Mouse (Mus musculus) neural tube, embryonic 15.5 days (tissue): ENCODE measurements around the gene Uqcr11. TPM values are rescaled to one million over a fixed set of nuclear protein-coding genes. Genes with fewer than 3 reads are reported as not detected.
A peak's percentile ranks its signal among the peaks of the same experiment; 100 is the strongest.

Source experiments
- ATAC-seq: fragments of 200-750 bp; cut with Nextera tagmentation; 2 replicates; pipeline ENCODE4 v1.8.0; 2017; ENCODE audit warnings: mild to moderate bottlenecking, moderate TSS enrichment, moderate library complexity; ENCODE audit not compliant: low FRiP score
- H3K27ac ChIP-seq: fragments of 300-500 bp; sonication (generic); replicated peaks from 2 replicates; pipeline ENCODE4 v1.5.1; 2015; ENCODE audit warnings: mild to moderate bottlenecking, inconsistent platforms
- H3K27me3 ChIP-seq: fragments of 300-500 bp; sonication (generic); replicated peaks from 2 replicates; pipeline ENCODE4 v1.6.1; 2015; ENCODE audit warnings: inconsistent platforms
- H3K36me3 ChIP-seq: fragments of 300-500 bp; sonication (generic); 2 replicates; pipeline ENCODE4 v1.6.1; 2015; ENCODE audit warnings: inconsistent platforms
- H3K4me1 ChIP-seq: fragments of 300-500 bp; sonication (generic); 2 replicates; pipeline ENCODE4 v1.6.1; 2015; ENCODE audit warnings: inconsistent platforms
- H3K4me2 ChIP-seq: fragments of 300-500 bp; sonication (generic); 2 replicates; pipeline ENCODE4 v1.6.1; 2015; ENCODE audit warnings: inconsistent platforms, mild to moderate bottlenecking, moderate library complexity
- H3K4me3 ChIP-seq: fragments of 300-500 bp; sonication (generic); replicated peaks from 2 replicates; pipeline ENCODE4 v1.5.1; 2015; ENCODE audit warnings: mild to moderate bottlenecking, inconsistent platforms
- H3K9ac ChIP-seq: fragments of 300-500 bp; sonication (generic); replicated peaks from 2 replicates; pipeline ENCODE4 v1.6.1; 2015; ENCODE audit warnings: mild to moderate bottlenecking, inconsistent platforms
- H3K9me3 ChIP-seq: fragments of 300-500 bp; sonication (generic); replicated peaks from 2 replicates; pipeline ENCODE4 v1.6.1; 2016; ENCODE audit warnings: inconsistent platforms
- WGBS: fragments of 180-500 bp; shearing (Covaris S2); methylation state at CpG from one replicate; pipeline ENCODE4 v1.1.7; 2015; ENCODE audit warnings: mixed read lengths; 5-methylcytosine and 5-hydroxymethylcytosine counted together
- microRNA-seq: library from miRNA; unstranded; fragments of <30 nt; microRNA quantifications from one replicate; pipeline ENCODE4, GENCODE M21; 2017
- polyA plus RNA-seq: library from polyadenylated mRNA; unstranded; fragments of >200 nt; fragmentation: Nextera tagmentation; extraction: Ambion mirVana; gene quantifications from 2 replicates; pipeline ENCODE4 v1.2.1, GENCODE M21; 2015

Gene Uqcr11
- polyA plus RNA-seq, 1 experiment from 2014 or later = 790 TPM

DNA sequence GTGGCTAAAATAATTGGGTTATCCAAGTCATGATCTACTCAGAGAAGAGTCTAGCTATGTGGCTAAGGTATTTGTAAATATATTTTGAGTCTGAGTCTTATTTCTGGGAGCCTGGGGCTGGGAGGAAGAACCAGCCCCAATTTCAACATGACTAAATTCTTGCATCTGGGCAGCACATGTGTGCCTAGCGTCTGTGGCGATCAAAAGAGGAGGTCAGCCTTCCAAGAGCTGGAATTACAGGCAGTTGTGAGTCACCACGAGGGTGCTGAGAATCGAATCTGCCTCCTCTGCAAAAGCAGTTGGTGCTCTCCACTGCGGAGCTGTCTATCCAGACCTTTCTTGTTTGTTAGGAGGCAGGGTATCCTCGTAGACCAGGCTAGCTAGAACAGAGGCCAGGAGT lies 40.9 kb downstream of the Uqcr11 start:
- H3K27ac ChIP-seq = no peak overlapping the region
- no peaks in the 10 kb centered on the region for H3K36me3 ChIP-seq
- H3K4me3 ChIP-seq = no peak overlapping the region
- no peak overlapping the region for H3K9ac ChIP-seq
- H3K27me3 ChIP-seq = peaks cover 14% of the 10 kb centered on the region; the same call in 1 of the 2 replicates
- no peaks in the 10 kb centered on the region for H3K4me1 ChIP-seq
- no peak overlapping the region for H3K4me2 ChIP-seq
- no peaks in the 10 kb centered on the region for H3K9me3 ChIP-seq
- no peak for ATAC-seq
- WGBS = 72% methylated on average over 6 of the region's 6 CpGs

DNA sequence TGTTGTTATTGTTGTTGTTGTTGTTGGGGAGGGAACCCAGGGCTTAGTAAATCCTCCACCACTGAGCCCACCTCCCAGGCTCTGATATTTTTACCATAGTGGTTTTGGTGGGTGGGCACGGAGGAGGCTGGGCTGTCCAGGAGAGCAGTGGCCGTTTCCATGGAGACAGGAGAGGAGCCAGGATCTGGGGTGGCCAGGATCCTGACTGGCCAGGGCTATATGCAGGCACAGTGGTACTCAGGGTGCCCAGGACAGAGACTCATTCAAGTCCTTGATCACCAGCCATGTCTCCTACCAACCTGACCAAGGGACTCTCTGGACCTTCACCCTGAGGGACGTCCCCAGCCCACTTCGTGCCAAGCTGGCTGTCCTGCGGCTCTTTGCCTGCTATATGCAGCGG lies 42.9 kb downstream of the Uqcr11 start:
- ATAC-seq = 0 out of 2 replicates have a peak, but pooled peaks have one; percentile 45
- no peak overlapping the region for H3K4me2 ChIP-seq
- no peaks in the 10 kb centered on the region for H3K36me3 ChIP-seq
- H3K4me3 ChIP-seq = no peak overlapping the region
- no peaks in the 10 kb centered on the region for H3K4me1 ChIP-seq
- no peaks in the 10 kb centered on the region for H3K9me3 ChIP-seq
- no peak overlapping the region for H3K27ac ChIP-seq
- H3K27me3 ChIP-seq = peaks cover 32% of the 10 kb centered on the region
- WGBS = 37% methylated on average over 6 of the region's 6 CpGs
- no peak overlapping the region for H3K9ac ChIP-seq

DNA sequence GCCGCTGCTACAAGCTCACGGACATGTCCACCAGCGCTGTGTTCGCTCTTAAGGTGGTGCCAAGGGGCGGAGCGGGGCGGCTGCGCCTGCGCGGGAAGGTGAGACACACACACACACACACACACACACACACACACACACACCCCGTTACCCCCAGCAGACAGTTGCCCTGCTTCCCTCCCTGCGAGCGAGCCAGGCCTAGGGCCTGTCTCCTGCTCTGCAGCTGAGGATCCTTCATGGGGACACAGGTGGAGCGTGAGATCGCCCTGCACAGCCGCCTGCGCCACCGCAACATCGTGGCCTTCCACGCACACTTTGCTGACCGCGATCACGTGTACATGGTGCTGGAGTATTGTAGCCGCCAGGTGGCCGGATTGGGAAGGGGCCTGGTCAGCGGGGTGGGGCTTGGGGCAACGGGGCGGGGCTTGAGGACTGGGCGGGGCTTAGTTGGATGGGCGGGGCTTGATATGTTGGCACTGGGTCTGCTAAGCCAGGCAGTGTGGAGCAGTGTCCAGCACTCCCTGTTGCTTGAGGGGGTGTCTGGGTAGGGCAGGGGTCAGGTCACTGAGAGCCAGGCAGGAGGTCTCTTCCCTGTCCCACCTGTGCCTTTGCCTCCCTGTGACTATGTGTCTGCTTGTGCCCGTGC lies 48.5 kb downstream of the Uqcr11 start:
- H3K4me3 ChIP-seq = peak overlapping the region; percentile 36
- H3K27me3 ChIP-seq = peaks cover 72% of the 10 kb centered on the region
- no peaks in the 10 kb centered on the region for H3K36me3 ChIP-seq
- H3K27ac ChIP-seq = no peak overlapping the region
- H3K4me1 ChIP-seq = peaks cover 27% of the 10 kb centered on the region
- 0 out of 2 replicates have a peak overlapping the region, but pooled peaks have one; percentile 15 for H3K9ac ChIP-seq
- 6% methylated on average over 31 of the region's 31 CpGs for WGBS
- H3K4me2 ChIP-seq = peak overlapping the region; percentile 77
- peak; percentile 69 for ATAC-seq
- H3K9me3 ChIP-seq = no peaks in the 10 kb centered on the region

DNA sequence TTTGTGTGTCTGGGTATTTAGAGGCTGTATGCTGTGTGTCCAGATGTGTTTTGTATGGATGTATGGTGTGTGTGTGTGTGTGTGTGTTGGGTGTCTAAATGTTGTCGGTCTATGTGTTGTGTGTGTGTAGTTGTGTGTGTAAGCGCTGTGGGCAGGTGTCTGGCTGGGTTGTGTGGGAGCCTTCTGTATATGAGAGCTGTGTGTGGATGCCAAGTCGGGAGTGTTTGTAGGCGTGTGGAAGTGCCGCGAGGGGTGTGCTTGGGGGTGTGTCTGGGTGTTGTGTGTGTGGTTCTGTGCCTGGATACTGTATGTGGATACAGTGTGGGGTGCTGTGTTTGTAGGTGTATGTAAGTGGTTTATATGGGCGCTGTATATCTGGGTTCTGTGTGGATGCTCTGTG lies 49.3 kb downstream of the Uqcr11 start:
- no peaks in the 10 kb centered on the region for H3K36me3 ChIP-seq
- H3K27me3 ChIP-seq = peaks cover 80% of the 10 kb centered on the region
- peak; percentile 19 for ATAC-seq
- no peak overlapping the region for H3K27ac ChIP-seq
- peak overlapping the region; percentile 77 for H3K4me2 ChIP-seq
- peaks cover 27% of the 10 kb centered on the region for H3K4me1 ChIP-seq
- H3K9ac ChIP-seq = no peak overlapping the region
- 27% methylated on average over 7 of the region's 7 CpGs for WGBS
- H3K9me3 ChIP-seq = no peaks in the 10 kb centered on the region
- H3K4me3 ChIP-seq = peak overlapping the region; percentile 36

DNA sequence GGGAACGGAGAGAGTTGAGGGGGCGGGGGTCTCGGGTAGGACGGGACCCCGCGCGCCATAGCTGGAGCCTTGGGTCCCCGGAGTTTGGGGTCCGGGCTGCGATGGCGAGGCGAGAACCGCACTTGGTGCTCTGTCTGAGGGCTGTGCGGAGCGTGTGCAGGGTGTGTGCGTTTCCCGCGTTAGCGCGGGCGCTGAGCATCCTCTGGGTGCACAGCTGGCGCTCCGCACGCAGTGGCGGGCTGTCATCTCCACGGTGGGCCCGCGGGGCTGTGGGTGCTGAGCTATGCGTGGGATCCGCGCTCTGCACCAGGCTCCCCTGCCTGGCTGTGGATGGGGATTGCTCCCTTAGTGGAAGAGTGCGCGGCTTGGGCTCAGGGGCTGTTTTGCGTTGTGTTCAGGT lies 49.9 kb downstream of the Uqcr11 start:
- H3K4me2 ChIP-seq = peak overlapping the region; percentile 77
- H3K27me3 ChIP-seq = peaks cover 86% of the 10 kb centered on the region
- H3K36me3 ChIP-seq = no peaks in the 10 kb centered on the region
- H3K4me3 ChIP-seq = peak overlapping the region; percentile 40
- ATAC-seq = peak; percentile 18; the same call in 1 of the 2 replicates
- H3K9ac ChIP-seq = peak overlapping the region; percentile 14
- H3K9me3 ChIP-seq = no peaks in the 10 kb centered on the region
- no peak overlapping the region for H3K27ac ChIP-seq
- peaks cover 27% of the 10 kb centered on the region for H3K4me1 ChIP-seq
- whole genome bisulfite sequencing = under 1% methylated on average over 34 of the region's 34 CpGs

DNA sequence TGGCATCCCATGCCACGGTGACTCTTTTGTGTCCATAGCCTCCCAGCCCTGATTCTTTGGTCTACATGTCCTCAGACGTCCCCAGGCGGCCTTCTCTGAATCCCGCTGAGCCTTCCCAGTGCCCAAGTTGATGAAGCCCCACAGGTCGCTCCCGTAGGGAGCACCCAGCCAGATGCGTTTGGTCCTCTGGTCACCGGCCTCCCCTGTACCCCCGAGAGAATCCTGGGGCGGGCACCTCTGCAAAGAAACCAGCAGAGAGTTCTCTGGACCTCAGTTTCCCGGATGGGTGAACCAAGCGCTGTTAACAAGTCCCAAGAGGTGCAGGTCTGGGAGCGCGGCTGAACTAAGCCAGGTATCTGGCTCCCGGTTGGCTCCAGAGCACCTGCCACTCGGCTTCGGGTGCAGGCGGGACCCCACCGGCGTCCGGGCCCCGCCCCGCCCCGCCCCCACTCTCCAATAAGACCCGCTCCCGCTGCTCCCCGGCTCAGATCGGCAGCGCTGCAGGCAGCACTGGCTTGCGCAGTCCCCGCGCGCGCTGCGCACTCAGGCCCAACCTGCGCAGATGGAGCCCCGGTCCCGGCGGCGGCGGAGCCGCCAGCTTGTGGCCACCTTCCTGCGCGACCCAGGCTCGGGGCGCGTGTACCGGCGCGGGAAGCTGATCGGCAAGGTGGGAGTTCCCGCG lies 50.5 kb downstream of the Uqcr11 start, which contains the start of gene Plk5:
TSS of gene Plk5 (plus strand) at position 459 of the 682 bp plus-strand sequence.
- under 1% methylated on average over 53 of the region's 53 CpGs for WGBS
- no peak for ATAC-seq

DNA sequence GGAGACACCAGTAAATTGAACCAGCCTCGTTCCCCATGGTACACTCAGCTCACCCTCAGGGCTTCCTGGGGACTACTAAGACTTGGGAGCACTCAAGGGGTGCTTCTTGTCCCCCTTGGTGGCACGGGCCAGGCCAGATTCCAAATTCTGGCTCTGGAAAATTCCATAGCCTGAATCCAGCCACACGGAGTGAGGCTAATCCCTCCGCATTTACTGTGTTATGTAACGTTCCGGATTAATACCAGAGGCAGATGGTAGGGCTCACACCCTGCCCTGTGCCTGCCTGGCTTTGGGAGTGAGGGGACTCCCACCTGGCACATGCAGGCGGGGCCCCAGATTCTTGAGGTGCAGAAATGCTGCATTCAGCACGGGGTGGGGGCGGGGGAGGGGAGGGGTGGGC lies 51.2 kb downstream of the Uqcr11 start:
- Histone ChIP-seq H3K36me3 (no peaks in the 10 kb centered on the region), H3K4me2 (no peak overlapping the region), H3K9ac (no peak overlapping the region), H3K4me1 (peaks cover 27% of the 10 kb centered on the region), H3K9me3 (no peaks in the 10 kb centered on the region), H3K27me3 (peaks cover 99% of the 10 kb centered on the region), H3K4me3 (no peak overlapping the region), H3K27ac (no peak overlapping the region)
- 15% methylated on average over 9 of the region's 9 CpGs for WGBS
- ATAC-seq = no peak

More for the DNA sequence above, 50.5 kb downstream of the Uqcr11 start, which contains the start of gene Plk5:
- Histone ChIP-seq H3K27ac (no peak within 1 kb of the TSS), H3K4me3 (peak within 1 kb of the TSS; percentile 40), H3K4me2 (peak within 1 kb of the TSS; percentile 77), H3K27me3 (peaks cover 92% of the 10 kb centered on the region), H3K9ac (peak within 1 kb of the TSS; percentile 14), H3K9me3 (no peaks in the 10 kb centered on the region), H3K4me1 (peaks cover 27% of the 10 kb centered on the region), H3K36me3 (no peaks in the 10 kb centered on the region)

Small RNA genes lying within 50 kb of the gene (microRNA-seq; reads per million reads assigned to microRNA genes)
- not detected for gene Gm22721

Other genes starting within 250 kb of the Uqcr11 start
- gene Cirbp, start 240.8 kb downstream of the Uqcr11 start, polyA plus RNA-seq = 284 and 345 TPM in 2 replicates
- 13.5 and 14.3 TPM in 2 replicates for gene 1600002K03Rik, start 233.9 kb downstream of the Uqcr11 start, polyA plus RNA-seq
- 25.9 and 31.2 TPM in 2 replicates for gene Efna2, start 227.3 kb downstream of the Uqcr11 start, polyA plus RNA-seq
- gene Mum1, start 180.4 kb downstream of the Uqcr11 start, polyA plus RNA-seq = 46.8 and 49.6 TPM in 2 replicates
- 353 and 368 TPM in 2 replicates for gene Ndufs7, start 157.7 kb downstream of the Uqcr11 start, polyA plus RNA-seq
- 27.9 and 34.6 TPM in 2 replicates for gene Gamt, start 145.8 kb downstream of the Uqcr11 start, polyA plus RNA-seq
- gene Dazap1, start 145.3 kb downstream of the Uqcr11 start, polyA plus RNA-seq = 48.6 and 50.4 TPM in 2 replicates
- 544 and 638 TPM in 2 replicates for gene Rps15, start 114.4 kb downstream of the Uqcr11 start, polyA plus RNA-seq
- gene Apc2, start 110.9 kb downstream of the Uqcr11 start, polyA plus RNA-seq = 122 and 144 TPM in 2 replicates
- gene 2310011J03Rik, start 86.3 kb downstream of the Uqcr11 start, polyA plus RNA-seq = 26.9 and 36.6 TPM in 2 replicates
- 5.6 and 8.2 TPM in 2 replicates for gene Pcsk4, start 77.3 kb downstream of the Uqcr11 start, polyA plus RNA-seq
- gene Reep6, start 76.9 kb downstream of the Uqcr11 start, polyA plus RNA-seq = 4.3 and 7.3 TPM in 2 replicates
- 1.6 and 3.6 TPM in 2 replicates for gene Adamtsl5, start 58.4 kb downstream of the Uqcr11 start, polyA plus RNA-seq
- 3.9 and 6.1 TPM in 2 replicates for gene Plk5, start 50.4 kb downstream of the Uqcr11 start, polyA plus RNA-seq
- 9.1 and 14.0 TPM in 2 replicates for gene Mex3d, start 19.2 kb downstream of the Uqcr11 start, polyA plus RNA-seq
- 195 and 209 TPM in 2 replicates for gene Mbd3, start 7.3 kb downstream of the Uqcr11 start, polyA plus RNA-seq
- 33.4 and 51.7 TPM in 2 replicates for gene Tcf3, start 26.8 kb upstream of the Uqcr11 start, polyA plus RNA-seq
- gene Onecut3, start 88.0 kb upstream of the Uqcr11 start, polyA plus RNA-seq = 0.63 and 1.0 TPM in 2 replicates
- 1.4 and 1.5 TPM in 2 replicates for gene Atp8b3, start 132.3 kb upstream of the Uqcr11 start, polyA plus RNA-seq
- gene Rexo1, start 154.7 kb upstream of the Uqcr11 start, polyA plus RNA-seq = 29.5 TPM in 2 replicates
- gene Klf16, start 170.5 kb upstream of the Uqcr11 start, polyA plus RNA-seq = 6.5 TPM in 2 replicates
- 148 and 152 TPM in 2 replicates for gene Abhd17a, start 183.5 kb upstream of the Uqcr11 start, polyA plus RNA-seq
- gene Scamp4, start 196.0 kb upstream of the Uqcr11 start, polyA plus RNA-seq = 68.2 and 79.8 TPM in 2 replicates
- gene Adat3, start 196.1 kb upstream of the Uqcr11 start, polyA plus RNA-seq = 5.0 and 7.0 TPM in 2 replicates
- 3.0 and 3.2 TPM in 2 replicates for gene Gm49322, start 199.2 kb upstream of the Uqcr11 start, polyA plus RNA-seq
- gene Csnk1g2, start 216.0 kb upstream of the Uqcr11 start, polyA plus RNA-seq = 106 and 118 TPM in 2 replicates